Mouse (Mus musculus) layer of hippocampus, adult 8-10 months (tissue): ENCODE measurements around the gene Zfp180. TPM values are rescaled to one million over a fixed set of nuclear protein-coding genes. Genes with fewer than 3 reads are reported as not detected.
"Not testable (repeated sequence)": the region's sequence is repeated elsewhere in the genome, so short reads cannot be mapped to it uniquely, and the experiment has no call there.

ENCODE experiments used
- DNase-seq, 2 experiments: peaks; one replicate each; pipeline ENCODE4 v3.0.0; 2022; ENCODE audit warnings: low spot score in 2 of 2
- total RNA-seq, 4 experiments: library from RNA; stranded (reverse); gene quantifications; 2 replicates each; pipeline ENCODE4 v1.2.4; 2022

Zfp180 gene
- total RNA-seq = 10 to 100 TPM; 36.0 to 49.5 (median 40.8) TPM

DNA sequence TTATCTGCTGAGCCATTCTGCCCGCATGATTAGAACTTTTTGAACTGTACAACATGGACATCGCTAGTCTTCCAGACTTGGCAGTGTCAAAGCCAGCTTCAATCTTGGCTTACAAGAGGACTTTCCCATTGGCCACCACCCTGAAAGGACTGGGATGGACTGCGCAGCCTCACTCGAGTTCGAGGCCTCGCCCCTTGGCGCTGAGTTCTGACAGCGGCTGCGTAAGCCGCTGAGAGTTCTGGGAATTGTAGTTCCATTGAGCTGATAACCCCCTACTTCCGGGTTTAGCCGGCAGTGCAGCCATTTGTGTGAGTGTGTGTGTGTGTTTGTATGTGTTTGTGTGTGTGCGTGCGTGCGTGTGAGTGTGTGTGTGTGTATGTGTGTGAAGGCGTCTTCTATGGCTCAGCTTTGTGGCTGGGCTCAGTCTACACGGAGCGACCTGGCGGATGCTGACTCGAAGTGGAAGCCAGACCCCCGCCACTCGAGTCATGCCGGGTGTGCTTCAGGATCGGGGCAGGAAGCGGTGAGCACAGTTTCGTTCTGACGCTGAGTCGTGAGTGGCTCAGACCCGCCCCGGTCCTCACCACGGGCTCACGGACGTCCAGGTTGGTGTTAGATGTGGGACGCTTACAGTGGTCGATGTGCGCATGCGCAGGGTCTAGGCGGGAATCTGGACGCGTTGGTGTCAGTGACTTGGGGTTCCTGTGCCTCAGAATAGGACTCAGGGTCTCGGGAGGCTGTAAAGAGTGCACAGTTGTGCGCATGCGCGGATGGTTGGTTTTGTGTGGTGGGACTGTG, at the start of gene Zfp180:
Gene Zfp180, plus strand, starts transcription at position 291 of the 798 bp plus-strand sequence.
- DNase-seq = peak; percentile 96

DNA sequence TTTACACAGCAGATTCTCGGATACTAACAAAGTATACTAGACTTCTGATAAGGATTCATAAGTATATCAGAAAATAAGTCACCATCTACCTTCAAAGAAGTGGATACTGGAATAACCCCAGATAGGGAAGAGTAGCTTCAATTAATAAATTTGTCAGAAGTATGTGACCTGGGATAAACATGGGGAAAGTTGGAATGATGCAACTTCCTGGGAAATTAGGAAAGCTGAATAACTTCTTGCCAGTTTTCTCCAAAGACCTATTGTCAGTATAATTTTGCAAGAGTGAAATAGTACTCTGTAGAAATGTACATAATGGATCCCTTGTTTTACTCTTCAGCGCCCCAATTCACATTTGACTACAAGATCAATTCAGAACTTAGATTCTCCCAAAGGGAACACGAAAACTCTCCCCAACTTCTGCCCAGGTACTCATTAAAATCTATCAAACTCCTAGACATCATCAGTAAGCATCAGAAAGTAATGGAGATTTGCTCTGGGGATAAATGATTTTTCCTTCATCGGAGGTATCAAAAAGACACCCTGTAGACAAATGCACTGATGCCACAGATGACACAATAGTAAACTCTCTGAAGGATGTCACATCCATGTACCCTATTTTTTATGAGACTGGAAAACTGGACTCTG, 28.9 kb upstream of the Zfp180 start, which contains the start of gene Vmn1r183:
Gene Vmn1r183, plus strand, starts transcription at position 595 of the 645 bp plus-strand sequence.
- no peak for DNase-seq

DNA sequence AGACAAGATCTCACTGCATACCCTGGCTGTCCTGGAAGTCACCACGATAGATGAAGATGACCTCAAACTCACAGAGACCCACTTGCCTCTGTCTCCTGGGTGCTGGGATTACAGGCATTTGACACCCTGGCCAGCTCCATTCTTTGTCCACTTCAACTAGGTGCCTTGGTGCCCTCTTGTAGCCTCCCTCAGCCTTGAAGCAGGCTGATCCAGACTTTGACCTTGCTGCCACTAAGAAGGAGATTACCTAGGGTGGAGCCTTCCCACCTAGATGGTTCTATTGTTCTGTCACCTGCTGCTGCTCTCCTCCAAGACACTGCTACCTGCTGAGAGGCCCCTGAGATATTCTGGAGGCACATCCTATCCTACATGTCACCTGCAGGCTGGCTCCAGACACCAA, 7.3 kb upstream of the Zfp180 start:
- not testable (repeated sequence) for DNase-seq

DNA sequence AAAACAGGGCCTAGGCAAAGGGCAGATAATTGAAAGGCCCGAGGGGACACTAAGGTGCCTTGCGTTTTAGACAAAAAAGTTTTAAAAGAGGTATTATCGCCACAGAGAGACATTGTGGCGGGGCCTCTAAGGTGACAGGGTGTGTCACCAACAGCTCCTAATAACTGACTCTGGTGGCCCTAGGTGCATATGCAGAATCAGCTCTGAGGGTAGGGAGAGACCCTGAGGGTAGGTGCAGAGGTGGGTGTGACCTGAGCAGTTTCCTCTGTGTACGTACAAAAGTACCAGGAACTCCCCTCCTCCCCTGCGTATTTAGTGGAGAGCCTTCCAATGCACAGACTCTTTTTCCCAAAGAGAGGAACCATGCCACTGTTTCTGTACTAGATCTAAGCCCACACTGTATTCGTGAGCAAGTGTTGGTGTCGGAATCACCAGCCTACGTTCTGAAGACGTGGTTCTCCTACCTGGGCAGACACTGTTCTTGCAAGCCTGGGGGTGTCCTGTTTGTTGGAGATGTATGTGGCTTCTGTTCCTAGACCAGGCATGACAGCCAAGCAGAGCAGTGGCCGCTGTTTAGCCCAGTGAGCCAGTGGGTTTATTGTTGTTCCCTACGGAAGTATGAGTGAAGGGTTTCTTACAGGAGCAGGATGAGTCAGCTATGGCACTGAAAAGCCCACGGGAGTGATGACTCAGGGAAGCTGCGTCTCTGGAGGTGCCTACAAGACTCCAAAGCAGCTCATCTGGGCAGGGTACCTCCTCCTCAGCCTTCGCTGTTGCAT, 922 bp downstream of the Zfp180 start:
- DNase-seq = peak in 1 of 2 experiments; percentile 12

DNA sequence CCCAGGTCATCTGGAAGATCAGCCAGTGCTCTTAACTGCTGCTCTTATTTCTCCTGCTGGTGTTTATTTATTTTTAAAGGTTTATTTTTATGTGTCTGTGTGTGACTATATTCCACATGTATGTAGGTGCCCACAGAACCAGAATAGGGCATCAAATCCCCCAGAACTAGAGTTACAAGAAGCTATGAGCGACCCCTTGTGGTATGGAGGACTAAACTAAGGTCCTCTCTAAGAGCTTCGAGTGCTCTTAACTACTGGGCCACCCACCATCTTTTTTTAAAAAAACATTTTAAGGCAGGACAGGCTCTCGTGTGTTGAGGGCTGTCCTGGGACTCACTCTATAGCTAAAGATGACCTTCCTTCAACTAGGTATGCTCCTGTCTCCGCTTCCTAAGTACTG, 5.1 kb downstream of the Zfp180 start:
- no peak for DNase-seq

DNA sequence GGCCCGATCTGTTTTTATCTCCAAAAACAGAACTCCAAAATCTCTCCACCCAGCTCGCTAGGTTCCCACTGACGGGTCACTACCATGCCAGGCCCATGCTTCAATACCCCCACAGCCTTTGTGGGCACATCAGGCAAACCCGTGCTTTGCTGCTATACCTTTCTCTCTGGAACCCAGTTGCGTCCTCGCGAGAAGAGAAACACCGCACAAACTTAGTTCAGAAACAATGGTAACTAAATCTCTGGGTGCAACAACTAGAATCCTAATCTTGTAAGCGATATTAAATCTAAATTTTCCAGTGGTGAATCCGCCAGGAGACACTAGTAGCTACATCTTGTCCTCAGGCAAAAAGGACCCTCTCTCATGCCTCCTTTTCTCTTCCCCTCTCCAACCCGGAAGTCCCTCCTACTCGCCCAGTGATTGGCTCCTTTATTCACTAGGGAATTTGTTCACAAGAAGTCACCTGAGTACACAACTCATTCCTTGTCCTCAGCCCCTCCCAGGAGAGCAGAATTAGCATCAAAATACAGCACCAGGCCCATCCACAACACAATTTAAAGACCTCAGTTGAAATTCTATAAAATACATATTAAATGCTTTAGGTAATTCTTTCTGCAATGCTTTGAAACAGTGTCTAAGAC, 5.9 kb downstream of the Zfp180 start:
- no peak for DNase-seq

DNA sequence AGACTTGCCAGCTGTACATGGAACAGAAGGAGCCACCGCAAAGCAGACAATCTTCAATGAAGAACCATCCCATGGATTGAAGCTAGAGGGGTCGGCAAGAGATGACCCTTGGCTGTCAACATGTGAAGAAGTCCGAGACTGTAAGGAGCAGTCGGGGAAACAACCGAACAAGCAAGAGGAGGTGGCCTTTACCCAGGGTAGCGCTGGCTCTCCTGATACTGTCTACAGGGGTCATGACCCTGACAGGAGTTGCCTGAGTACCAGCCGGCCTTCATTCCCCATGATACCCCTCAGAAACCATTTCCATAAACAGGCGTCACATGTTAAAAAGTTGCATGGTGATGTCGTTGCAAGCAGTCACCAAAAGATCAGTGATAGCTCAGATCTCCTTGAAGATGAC, 22.7 kb downstream of the Zfp180 start:
- DNase-seq = no peak

DNA sequence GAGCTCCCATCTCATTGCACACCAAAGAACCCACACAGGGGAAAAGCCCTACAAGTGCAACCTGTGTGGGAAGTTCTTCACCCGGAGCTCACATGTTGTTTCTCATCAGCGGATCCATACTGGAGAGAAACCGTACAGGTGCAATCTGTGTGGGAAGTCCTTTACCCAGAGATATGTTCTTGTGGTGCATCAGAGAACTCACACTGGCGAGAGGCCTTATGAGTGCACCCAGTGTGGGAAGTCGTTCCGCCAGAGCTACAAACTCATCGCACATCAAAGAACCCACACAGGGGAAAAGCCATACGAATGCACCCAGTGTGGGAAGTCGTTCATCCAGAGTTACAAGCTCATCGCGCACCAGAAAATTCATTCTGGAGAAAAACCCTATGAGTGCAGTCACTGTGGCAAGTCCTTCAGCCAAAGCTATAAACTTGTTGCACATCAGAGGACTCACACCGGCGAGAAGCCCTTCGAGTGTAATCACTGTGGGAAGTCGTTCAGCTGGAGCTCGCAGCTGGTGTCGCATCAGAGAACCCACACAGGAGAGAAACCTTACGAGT, 23.5 kb downstream of the Zfp180 start:
- no peak for DNase-seq

DNA sequence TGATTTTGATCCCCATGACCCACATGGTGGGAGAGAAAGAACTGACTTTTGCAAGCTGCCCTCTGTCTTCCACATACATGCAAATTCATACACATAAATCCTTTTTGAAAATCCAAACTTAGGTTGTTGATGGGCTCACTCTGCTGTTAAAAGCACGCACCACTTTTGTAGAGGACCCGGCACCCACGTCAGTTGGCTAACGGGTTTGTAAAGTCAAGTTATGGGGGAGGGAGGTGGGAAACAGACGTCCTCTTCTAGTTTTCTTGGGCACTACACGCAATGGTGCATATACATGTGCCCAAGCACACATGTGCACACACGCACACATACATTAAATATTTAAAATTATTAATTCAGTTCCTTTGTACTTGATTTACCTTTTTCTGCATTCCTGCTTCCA, 29.1 kb downstream of the Zfp180 start:
- no peak for DNase-seq

DNA sequence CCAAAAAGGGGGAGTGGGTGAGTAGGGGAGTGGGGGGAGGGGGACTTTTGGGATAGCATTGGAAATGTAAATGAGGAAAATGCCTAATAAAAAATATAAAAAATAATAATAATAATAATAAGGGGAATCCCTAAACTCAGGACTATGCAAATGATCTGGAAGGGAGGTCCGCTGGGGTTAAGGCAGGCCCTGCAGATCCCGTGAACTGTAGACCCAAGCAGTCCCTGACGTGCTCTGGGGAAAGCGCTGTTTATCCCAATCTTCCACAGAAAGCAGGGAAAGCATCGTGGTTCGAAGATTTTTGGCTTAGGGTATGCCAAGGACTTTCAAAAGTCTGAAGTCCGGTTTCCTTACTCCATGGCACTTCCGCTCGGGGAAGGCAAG, 30.0 kb downstream of the Zfp180 start:
- no peak for DNase-seq

DNA sequence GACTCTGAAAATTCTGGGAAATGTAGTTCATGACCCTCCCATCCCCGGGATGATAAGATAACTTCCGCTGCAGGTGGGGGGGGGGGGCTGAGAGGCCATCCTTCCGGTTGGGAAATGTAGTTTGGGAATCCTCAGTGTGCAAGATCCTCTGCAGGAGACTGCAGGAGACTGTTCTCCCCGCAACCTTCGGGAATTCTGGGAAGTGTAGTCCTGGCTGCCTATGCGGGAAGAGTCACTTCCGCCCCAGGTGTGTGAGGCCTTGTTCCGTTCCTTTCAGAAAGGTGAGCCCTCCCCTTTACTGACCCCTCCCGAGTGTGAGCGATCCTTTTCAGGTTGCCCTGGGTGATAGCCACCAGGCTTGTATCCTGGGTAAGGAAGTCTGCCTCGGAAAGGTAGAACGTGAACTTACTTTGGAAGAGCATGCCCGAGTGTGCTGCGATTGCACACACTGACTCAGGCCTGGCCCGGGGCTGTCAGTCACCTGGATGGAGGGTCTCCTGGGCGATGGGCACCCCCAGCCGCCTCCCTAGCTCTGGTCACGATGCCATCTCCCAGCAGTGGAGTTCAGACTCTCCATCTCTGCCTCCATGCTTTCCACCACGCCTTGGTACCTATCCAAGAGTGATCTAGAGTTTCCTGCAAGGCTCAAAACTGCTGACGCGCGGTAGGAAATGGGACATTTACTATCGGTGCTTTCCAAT, 30.6 kb downstream of the Zfp180 start, which contains the start of gene Zfp112:
Gene Zfp112, plus strand, starts transcription at position 159 of the 701 bp plus-strand sequence.
- DNase-seq = peak; percentile 82 to 83

- DNase-seq = no peak
These were observed 31.3 kb downstream of the Zfp180 start for GRCm38 (mm10) chr7:24113001-24113400.

- DNase-seq = no peak
These were observed 34.9 kb downstream of the Zfp180 start for GRCm38 (mm10) chr7:24116655-24117054.

DNA sequence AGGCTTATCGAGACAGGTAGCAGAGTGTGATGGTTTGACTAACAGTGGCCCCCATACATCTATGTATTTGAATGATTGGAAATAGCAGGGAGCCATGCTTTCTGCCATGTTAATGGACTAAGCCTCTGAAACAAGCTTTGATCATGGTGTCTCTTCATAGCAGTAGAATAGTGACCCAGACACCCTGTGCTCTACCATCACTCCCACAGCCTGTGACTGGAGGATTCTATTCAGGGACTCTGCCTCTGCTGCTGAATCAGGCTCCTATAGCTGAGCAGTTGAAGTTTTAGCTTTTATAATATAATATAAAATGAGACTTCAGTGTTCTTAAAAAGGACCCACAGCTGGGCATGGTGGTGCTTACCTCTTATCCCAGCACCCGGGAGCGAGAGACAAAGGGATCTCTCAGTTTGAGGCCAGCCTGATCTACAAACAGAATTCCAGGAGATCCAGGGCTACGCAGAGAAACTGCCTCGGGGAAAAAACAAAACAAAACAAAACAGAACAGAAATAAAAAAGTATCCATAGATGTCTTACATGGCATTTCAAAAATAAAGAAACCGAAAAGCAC, 51.8 kb downstream of the Zfp180 start:
- no peak for DNase-seq

DNA sequence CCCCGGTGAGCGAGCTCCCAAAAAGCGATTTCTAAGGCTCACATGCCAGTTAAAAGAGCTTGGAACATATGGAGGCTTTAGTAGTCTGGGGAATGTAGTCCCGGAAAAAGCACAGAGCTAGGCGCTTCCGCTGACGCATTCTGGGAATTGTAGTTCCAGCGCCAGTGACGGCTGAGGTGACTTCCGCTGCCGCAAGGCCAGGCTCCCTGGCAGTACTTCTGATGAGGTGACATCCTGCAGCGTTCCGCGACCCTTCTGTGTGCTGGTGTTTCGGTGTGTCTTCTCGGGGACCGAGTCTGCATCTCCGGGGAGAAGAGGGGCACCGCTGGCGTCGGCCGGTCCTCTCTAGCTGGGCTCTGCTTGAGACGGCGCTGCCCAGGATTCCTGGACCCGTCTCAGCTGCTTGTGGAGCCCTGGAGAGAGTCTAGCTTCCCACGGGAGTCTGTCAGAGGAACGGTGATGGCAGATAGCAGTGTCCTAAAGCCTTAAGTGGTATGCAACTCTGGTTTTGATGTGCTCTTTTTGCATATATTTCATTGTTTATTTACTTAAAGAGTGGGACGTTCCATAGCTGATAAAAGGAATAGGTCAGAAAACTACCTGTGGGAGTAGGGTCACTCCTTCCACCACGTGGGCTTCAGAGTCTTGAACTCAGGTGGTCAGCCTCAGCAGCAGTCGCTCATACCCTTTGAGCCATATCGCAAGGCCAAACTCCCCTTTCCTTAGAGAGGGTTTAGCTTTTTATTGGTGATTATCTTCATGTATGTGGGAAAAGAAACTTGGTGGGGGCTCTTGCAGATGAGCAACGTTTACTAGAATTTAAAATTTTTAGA, 52.5 kb downstream of the Zfp180 start, which contains the start of gene Zfp235:
Gene Zfp235, plus strand, starts transcription at position 174 of the 833 bp plus-strand sequence.
- DNase-seq = peak; percentile 88 to 91

GRCm38 (mm10) chr7:24142566-24142965, 60.8 kb downstream of the Zfp180 start:
- no peak for DNase-seq

DNA sequence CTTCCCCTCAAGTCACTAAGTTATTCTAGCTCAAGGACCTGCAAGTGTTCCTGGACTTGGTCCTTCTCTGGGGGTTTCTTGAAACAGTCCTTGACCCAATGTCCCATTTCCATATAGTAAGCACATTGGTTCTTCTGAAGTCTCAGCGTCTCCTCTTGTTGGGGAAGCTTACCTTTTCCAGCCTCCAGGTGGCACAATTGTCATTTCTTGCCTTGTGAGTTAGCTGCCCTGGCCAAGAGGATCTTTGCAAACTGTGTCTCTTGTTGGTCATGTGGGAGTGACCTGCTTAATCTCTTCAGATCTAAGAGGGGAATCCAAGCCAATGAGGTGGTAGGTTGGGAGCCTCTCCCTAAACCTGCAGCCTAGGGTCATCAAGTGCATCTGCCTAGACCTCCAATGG, 71.5 kb downstream of the Zfp180 start:
- DNase-seq = no peak
